Mouse (Mus musculus): Measurements from ENCODE around the gene Trim43a. TPM values are rescaled to one million over a fixed set of nuclear protein-coding genes. Genes with fewer than 3 reads are reported as not detected.
A peak's percentile ranks its signal among the peaks of the same experiment; 100 is the strongest.
"Not testable (repeated sequence)": the region's sequence is repeated elsewhere in the genome, so short reads cannot be mapped to it uniquely, and the experiment has no call there.

The Trim43a gene
- total and polyA plus RNA-seq, 3 experiments: 0.13 TPM; not detected in 2

DNA sequence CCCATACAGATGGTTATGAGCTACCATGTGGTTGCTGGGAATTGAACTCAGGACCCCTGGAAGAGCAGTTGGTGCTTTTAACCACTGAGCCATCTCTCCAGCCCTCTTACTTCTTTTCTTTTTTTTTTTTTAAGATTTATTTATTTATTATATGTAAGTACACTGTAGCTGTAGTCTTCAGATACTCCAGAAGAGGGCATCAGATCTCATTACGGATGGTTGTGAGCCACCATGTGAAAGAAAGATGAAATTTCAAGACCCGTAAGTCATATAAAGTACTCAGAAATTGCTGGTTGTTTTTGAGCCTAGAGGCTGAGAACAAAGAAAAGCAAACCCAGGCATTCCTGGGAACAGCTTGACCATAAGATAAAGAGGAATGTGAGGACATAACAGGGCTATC lies 19.2 kb upstream of the Trim43a start:
- H3K79me2 ChIP-seq (replicated peaks; ENCODE audit: control insufficient read depth, insufficient read depth, low read length); intact Hi-C loops (cut with DNase I); DNase-seq; H3K27me3 ChIP-seq (ENCODE audit: control insufficient read depth, insufficient read depth, low read length); H3K36me3 ChIP-seq (ENCODE audit: control insufficient read depth, insufficient read depth, low read length); H3K4me3 ChIP-seq; H3K4me1 ChIP-seq (ENCODE audit: control insufficient read depth, insufficient read depth, low read length); H3K9ac ChIP-seq (ENCODE audit: low read depth, low read length); H3K27ac ChIP-seq: not testable (repeated sequence)
- 91% methylated on average over 2 of the region's 2 CpGs for WGBS
- TF ChIP-seq CTCF (IDR thresholded peaks at IDR 0.05): 0 out of 2 replicates have a peak, but pooled peaks have one; percentile 3

DNA sequence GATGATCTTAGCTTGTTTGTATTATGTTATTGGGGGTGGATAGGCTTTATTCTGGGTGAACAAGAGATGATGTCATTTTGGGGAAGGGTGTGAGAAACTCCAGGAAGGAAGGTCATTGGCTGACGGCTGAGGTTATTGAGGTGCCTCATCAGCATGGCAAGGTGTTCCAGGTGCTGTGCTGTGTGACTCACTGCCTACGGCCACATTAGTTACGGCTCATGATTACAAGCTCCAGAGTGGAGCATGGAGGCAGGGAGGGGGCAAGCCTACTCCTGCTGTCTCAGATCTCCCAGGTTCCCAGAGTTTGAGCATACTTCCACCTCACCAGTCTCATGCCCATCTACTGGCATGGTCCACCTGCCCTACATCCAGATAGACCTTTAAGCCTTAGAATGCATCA lies 10.2 kb upstream of the Trim43a start:
- H3K36me3 ChIP-seq (ENCODE audit: control insufficient read depth, insufficient read depth, low read length): peaks cover 11% of the 10 kb centered on the region
- H3K79me2 ChIP-seq (replicated peaks; ENCODE audit: control insufficient read depth, insufficient read depth, low read length); H3K27ac ChIP-seq; intact Hi-C loops (cut with DNase I); H3K9ac ChIP-seq (ENCODE audit: low read depth, low read length); DNase-seq; H3K4me1 ChIP-seq (ENCODE audit: control insufficient read depth, insufficient read depth, low read length); H3K27me3 ChIP-seq (ENCODE audit: control insufficient read depth, insufficient read depth, low read length); H3K4me3 ChIP-seq: not testable (repeated sequence)
- 91% methylated on average over 3 of the region's 3 CpGs for WGBS

- H3K27ac ChIP-seq; H3K4me3 ChIP-seq; H3K9ac ChIP-seq (ENCODE audit: low read depth, low read length); intact Hi-C loops (cut with DNase I); H3K36me3 ChIP-seq (ENCODE audit: control insufficient read depth, insufficient read depth, low read length); H3K79me2 ChIP-seq (replicated peaks; ENCODE audit: control insufficient read depth, insufficient read depth, low read length); H3K27me3 ChIP-seq (ENCODE audit: control insufficient read depth, insufficient read depth, low read length); H3K4me1 ChIP-seq (ENCODE audit: control insufficient read depth, insufficient read depth, low read length); DNase-seq: not testable (repeated sequence)
- WGBS: 82% methylated on average over 6 of the region's 6 CpGs
These were observed 13.0 kb downstream of the Trim43a start for GRCm38 (mm10) chr9:88593708-88594107.

DNA sequence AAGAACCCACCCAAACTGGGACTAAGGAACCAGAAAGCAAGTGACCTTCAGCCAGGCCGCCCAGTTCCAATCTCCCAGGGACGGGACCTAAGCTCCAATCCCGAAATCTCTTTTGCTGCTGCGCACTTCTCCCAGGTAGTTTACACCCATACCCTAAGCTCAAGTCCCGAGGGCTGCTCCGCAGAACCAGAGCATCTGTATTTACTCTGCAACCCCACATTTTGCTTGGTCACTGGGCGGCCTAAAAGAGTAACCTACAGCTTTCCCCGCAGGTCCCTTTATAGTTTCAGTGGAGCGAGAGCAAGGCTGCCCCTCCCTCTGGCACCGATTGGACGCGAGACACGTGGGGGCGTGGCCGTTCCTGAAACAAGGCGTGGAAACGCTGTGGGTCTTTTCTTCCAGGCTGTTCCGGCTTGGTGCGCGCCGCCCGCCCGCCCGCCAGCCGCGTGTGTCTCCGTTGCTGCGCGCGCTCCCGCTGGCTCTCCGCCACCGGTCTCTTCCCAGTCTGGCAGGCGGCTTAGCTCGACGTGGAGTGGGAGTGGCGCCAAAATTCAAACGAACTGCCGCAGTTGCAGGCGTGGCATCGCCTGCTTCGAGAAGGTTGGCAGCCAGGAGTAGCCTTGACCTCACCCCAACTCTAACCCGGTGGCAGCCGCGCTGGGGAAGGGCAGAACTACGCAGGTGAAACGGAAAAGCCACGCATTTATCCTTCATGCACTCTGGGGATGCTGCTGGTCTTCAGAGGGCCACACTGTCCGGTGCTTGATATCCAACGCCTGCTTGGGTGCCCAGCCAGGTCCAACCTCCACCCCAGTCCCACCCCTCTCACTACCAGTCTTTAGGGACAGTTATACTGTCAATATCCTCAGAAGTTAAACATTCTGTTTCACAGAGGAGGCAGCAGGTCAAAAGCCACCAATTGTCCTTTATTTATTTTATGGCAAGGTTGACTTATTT lies 18.8 kb downstream of the Trim43a start:
- intact Hi-C loops (cut with DNase I); H3K27me3 ChIP-seq (ENCODE audit: control insufficient read depth, insufficient read depth, low read length); H3K79me2 ChIP-seq (replicated peaks; ENCODE audit: control insufficient read depth, insufficient read depth, low read length); H3K4me1 ChIP-seq (ENCODE audit: control insufficient read depth, insufficient read depth, low read length); H3K36me3 ChIP-seq (ENCODE audit: control insufficient read depth, insufficient read depth, low read length): not testable (repeated sequence)
- WGBS: 2% methylated on average over 47 of the region's 50 CpGs
- peak; percentile 100 for DNase-seq
- peak overlapping the region; percentile 71 for H3K27ac ChIP-seq
- peak overlapping the region; percentile 52 for H3K9ac ChIP-seq (ENCODE audit: low read depth, low read length)
- peak; percentile 37; the same call in 1 of the 2 replicates for TF ChIP-seq POLR2A (IDR thresholded peaks at IDR 0.05; ENCODE audit: insufficient read depth, low read depth, low read length)
- 0 out of 2 replicates have a peak, but pooled peaks have one; percentile 4 for TF ChIP-seq CTCF (IDR thresholded peaks at IDR 0.05)
- H3K4me3 ChIP-seq: peak overlapping the region; percentile 52

DNA sequence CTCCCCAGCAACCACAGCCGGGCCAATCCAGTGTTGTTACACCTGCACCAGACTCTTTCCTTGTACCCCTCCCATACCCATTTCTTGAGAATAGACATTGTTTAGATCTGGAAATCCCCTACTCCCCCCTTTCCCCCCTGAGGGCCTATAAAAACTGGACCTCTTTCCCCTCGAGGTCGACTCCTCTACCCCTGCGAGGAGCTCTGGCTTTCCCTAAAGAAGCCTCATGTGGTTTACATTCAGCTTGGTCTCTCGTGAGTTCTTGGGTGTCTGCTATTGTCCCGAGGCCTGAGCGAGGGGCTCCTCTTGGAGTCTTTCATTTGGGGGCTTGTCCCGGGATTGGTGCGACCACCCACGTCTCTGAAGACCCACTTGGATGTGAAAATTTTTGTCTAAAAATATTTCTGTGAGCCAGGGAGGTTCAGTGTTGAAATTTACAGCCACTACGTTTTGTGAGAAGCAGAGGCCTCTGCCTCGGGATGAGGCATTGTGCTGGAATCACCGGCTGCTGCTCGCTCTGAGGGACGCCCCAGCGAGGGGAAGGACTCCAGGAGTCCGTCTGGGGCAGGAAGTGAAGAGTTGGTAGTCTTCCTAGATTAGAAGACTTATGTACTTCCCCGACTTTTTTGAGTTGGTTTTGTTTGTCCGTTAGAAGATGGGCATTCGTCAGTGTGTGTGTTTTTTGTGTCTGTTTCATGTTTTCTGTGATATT lies 45.3 kb downstream of the Trim43a start:
- WGBS: 72% methylated on average over 16 of the region's 20 CpGs
- intact Hi-C loops (cut with DNase I); DNase-seq; H3K4me1 ChIP-seq (ENCODE audit: control insufficient read depth, insufficient read depth, low read length); H3K36me3 ChIP-seq (ENCODE audit: control insufficient read depth, insufficient read depth, low read length); H3K4me3 ChIP-seq; H3K27me3 ChIP-seq (ENCODE audit: control insufficient read depth, insufficient read depth, low read length); H3K27ac ChIP-seq; H3K79me2 ChIP-seq (replicated peaks; ENCODE audit: control insufficient read depth, insufficient read depth, low read length); H3K9ac ChIP-seq (ENCODE audit: low read depth, low read length): not testable (repeated sequence)

DNA sequence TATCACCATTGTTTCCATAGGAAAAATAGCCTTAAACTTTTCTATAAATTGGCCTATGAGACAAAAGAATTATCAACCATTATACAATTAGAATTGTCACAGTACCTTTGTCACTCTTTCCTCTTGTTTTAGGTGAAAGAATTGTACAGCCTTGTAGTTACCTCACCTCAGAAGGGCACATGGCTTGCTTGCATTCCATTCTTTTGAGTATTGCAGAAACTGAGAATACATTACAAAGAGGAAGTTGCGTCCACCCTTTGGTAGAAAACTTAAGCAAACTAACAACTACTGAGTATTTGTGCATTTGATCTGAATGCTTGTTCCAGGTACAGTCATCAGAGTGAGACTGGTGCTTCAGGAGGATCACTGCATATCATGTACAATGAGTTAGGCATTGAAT lies 57.4 kb downstream of the Trim43a start:
- H3K4me3 ChIP-seq; H3K27ac ChIP-seq; intact Hi-C loops (cut with DNase I); DNase-seq; H3K36me3 ChIP-seq (ENCODE audit: control insufficient read depth, insufficient read depth, low read length); H3K9ac ChIP-seq (ENCODE audit: low read depth, low read length); H3K79me2 ChIP-seq (replicated peaks; ENCODE audit: control insufficient read depth, insufficient read depth, low read length); H3K27me3 ChIP-seq (ENCODE audit: control insufficient read depth, insufficient read depth, low read length); H3K4me1 ChIP-seq (ENCODE audit: control insufficient read depth, insufficient read depth, low read length): not testable (repeated sequence)
- 73% methylated on average over 1 of the region's 1 CpGs for WGBS

Other genes starting within 250 kb of the Trim43a start
- gene Snx14, start 141.9 kb upstream of the Trim43a start, total RNA-seq (2021): 10 to 100 TPM; 21.0 to 22.8 TPM
- gene Snx14, start 141.9 kb upstream of the Trim43a start, polyA plus RNA-seq (2012; rRNA removed): 9.2 and 17.3 TPM in 2 replicates
- under 1 TPM in 1 of 2 experiments, not detected in 1; 0.78 TPM for gene Gm20537, start 124.3 kb upstream of the Trim43a start, total RNA-seq (2021)
- 0.23 TPM in 1 of 2 replicates, not detected in the other for gene Gm20537, start 124.3 kb upstream of the Trim43a start, polyA plus RNA-seq (2012; rRNA removed)
- gene Syncrip, start 98.3 kb upstream of the Trim43a start, total RNA-seq (2021): 10 to 100 TPM; 60.8 to 64.6 TPM
- gene Syncrip, start 98.3 kb upstream of the Trim43a start, polyA plus RNA-seq (2012; rRNA removed): 6.6 and 14.3 TPM in 2 replicates
- gene Zfp949, start 32.9 kb upstream of the Trim43a start, total RNA-seq (2021): 1 to 10 TPM; 6.5 to 6.9 TPM
- 2.6 and 4.1 TPM in 2 replicates for gene Zfp949, start 32.9 kb upstream of the Trim43a start, polyA plus RNA-seq (2012; rRNA removed)
- 10 to 100 TPM; 16.8 to 17.0 TPM for gene Mthfsl, start 139.4 kb downstream of the Trim43a start, total RNA-seq (2021)
- gene Mthfsl, start 139.4 kb downstream of the Trim43a start, polyA plus RNA-seq (2012; rRNA removed): 16.4 and 16.7 TPM in 2 replicates
- gene Bcl2a1d, start 151.0 kb downstream of the Trim43a start, total RNA-seq (2021): under 1 TPM; 0.32 to 0.42 TPM
- gene Bcl2a1d, start 151.0 kb downstream of the Trim43a start, polyA plus RNA-seq (2012; rRNA removed): 0.23 and 0.64 TPM in 2 replicates